Mouse (Mus musculus) heart, embryonic 15.5 days (tissue): ENCODE data around the gene Med13l. TPM values are rescaled to one million over a fixed set of nuclear protein-coding genes. Genes with fewer than 3 reads are reported as not detected.

Experiments
- ATAC-seq: fragments of 200-750 bp; cut with Nextera tagmentation; replicated peaks from 2 replicates; pipeline ENCODE4 v1.8.0; 2017; ENCODE audit warnings: low read depth, moderate TSS enrichment; ENCODE audit not compliant: insufficient number of reproducible peaks, insufficient read depth, low FRiP score
- H3K27ac ChIP-seq: fragments of 300-500 bp; sonication (generic); 2 replicates; pipeline ENCODE4 v1.5.1; 2015; ENCODE audit warnings: mild to moderate bottlenecking, inconsistent platforms
- H3K27me3 ChIP-seq: fragments of 300-500 bp; sonication (generic); 2 replicates; pipeline ENCODE4 v1.6.1; 2015; ENCODE audit warnings: inconsistent platforms
- H3K36me3 ChIP-seq: fragments of 300-500 bp; sonication (generic); 2 replicates; pipeline ENCODE4 v1.6.1; 2015; ENCODE audit warnings: mild to moderate bottlenecking, inconsistent platforms
- H3K4me1 ChIP-seq: fragments of 300-500 bp; sonication (generic); replicated peaks from 2 replicates; pipeline ENCODE4 v1.6.1; 2015; ENCODE audit warnings: inconsistent platforms
- H3K4me2 ChIP-seq: fragments of 300-500 bp; sonication (generic); 2 replicates; pipeline ENCODE4 v1.6.1; 2015; ENCODE audit warnings: inconsistent platforms, mild to moderate bottlenecking, moderate library complexity
- H3K4me3 ChIP-seq: fragments of 300-500 bp; sonication (generic); 2 replicates; pipeline ENCODE4 v1.5.1; 2015; ENCODE audit warnings: mild to moderate bottlenecking, inconsistent platforms
- H3K9ac ChIP-seq: fragments of 300-500 bp; sonication (generic); 2 replicates; pipeline ENCODE4 v1.6.1; 2015; ENCODE audit warnings: mild to moderate bottlenecking, inconsistent platforms
- H3K9me3 ChIP-seq: fragments of 300-500 bp; sonication (generic); replicated peaks from 2 replicates; pipeline ENCODE4 v1.6.1; 2016; ENCODE audit warnings: inconsistent platforms
- WGBS: fragments of 180-500 bp; shearing (Covaris S2); methylation state at CpG from one replicate; pipeline ENCODE4 v1.1.7; 2015; ENCODE audit warnings: mixed read lengths; 5-methylcytosine and 5-hydroxymethylcytosine counted together
- polyA plus RNA-seq: library from polyadenylated mRNA; unstranded; fragments of >200 nt; fragmentation: Nextera tagmentation; extraction: Ambion mirVana; gene quantifications from 2 replicates; pipeline ENCODE4 v1.2.1, GENCODE M21; 2015

Gene Med13l
- polyA plus RNA-seq, 1 experiment from 2014 or later = 6.1 TPM

GRCm38 (mm10) chr5:118743067-118743466 lies 182.6 kb downstream of the Med13l start:
- H3K27ac ChIP-seq = no peak overlapping the region
- no peak overlapping the region for H3K4me2 ChIP-seq
- WGBS = 78% methylated on average over 2 of the region's 2 CpGs
- H3K4me1 ChIP-seq = no peaks in the 10 kb centered on the region
- no peaks in the 10 kb centered on the region for H3K9me3 ChIP-seq
- no peaks in the 10 kb centered on the region for H3K27me3 ChIP-seq
- H3K36me3 ChIP-seq = peaks cover 62% of the 10 kb centered on the region
- no peak overlapping the region for H3K4me3 ChIP-seq
- no peak for ATAC-seq
- H3K9ac ChIP-seq = no peak overlapping the region

GRCm38 (mm10) chr5:118747026-118747425 lies 186.5 kb downstream of the Med13l start:
- Histone ChIP-seq H3K4me2 (no peak overlapping the region), H3K36me3 (peaks cover 64% of the 10 kb centered on the region), H3K4me1 (no peaks in the 10 kb centered on the region), H3K4me3 (no peak overlapping the region), H3K27ac (no peak overlapping the region), H3K9ac (no peak overlapping the region), H3K9me3 (no peaks in the 10 kb centered on the region), H3K27me3 (no peaks in the 10 kb centered on the region)
- 85% methylated on average over 10 of the region's 10 CpGs for WGBS
- ATAC-seq = no peak

- Histone ChIP-seq H3K27ac (no peak overlapping the region), H3K4me3 (no peak overlapping the region), H3K9ac (no peak overlapping the region), H3K4me2 (no peak overlapping the region), H3K27me3 (no peaks in the 10 kb centered on the region), H3K4me1 (no peaks in the 10 kb centered on the region), H3K9me3 (no peaks in the 10 kb centered on the region), H3K36me3 (peaks cover 75% of the 10 kb centered on the region)
- no peak for ATAC-seq
- 72% methylated on average over 13 of the region's 13 CpGs for WGBS
These were observed 191.1 kb downstream of the Med13l start for GRCm38 (mm10) chr5:118751446-118752179.

GRCm38 (mm10) chr5:118752868-118753267 lies 192.4 kb downstream of the Med13l start:
- no peaks in the 10 kb centered on the region for H3K27me3 ChIP-seq
- H3K4me1 ChIP-seq = peaks cover 6% of the 10 kb centered on the region; the same call in 1 of the 2 replicates
- no peak overlapping the region for H3K4me3 ChIP-seq
- H3K36me3 ChIP-seq = peaks cover 83% of the 10 kb centered on the region
- no peaks in the 10 kb centered on the region for H3K9me3 ChIP-seq
- 56% methylated on average over 3 of the region's 3 CpGs for WGBS
- H3K4me2 ChIP-seq = no peak overlapping the region
- no peak for ATAC-seq
- H3K27ac ChIP-seq = no peak overlapping the region
- H3K9ac ChIP-seq = no peak overlapping the region

- no peaks in the 10 kb centered on the region for H3K27me3 ChIP-seq
- no peak overlapping the region for H3K9ac ChIP-seq
- H3K36me3 ChIP-seq = peaks cover 83% of the 10 kb centered on the region
- H3K27ac ChIP-seq = no peak overlapping the region
- peaks cover 7% of the 10 kb centered on the region; the same call in 1 of the 2 replicates for H3K4me1 ChIP-seq
- no peak overlapping the region for H3K4me3 ChIP-seq
- H3K4me2 ChIP-seq = no peak overlapping the region
- WGBS = 63% methylated on average over 10 of the region's 10 CpGs
- no peaks in the 10 kb centered on the region for H3K9me3 ChIP-seq
- ATAC-seq = no peak
These were observed 193.1 kb downstream of the Med13l start for GRCm38 (mm10) chr5:118753471-118754044.

GRCm38 (mm10) chr5:118754191-118754759 lies 193.8 kb downstream of the Med13l start:
- H3K9me3 ChIP-seq = no peaks in the 10 kb centered on the region
- H3K4me2 ChIP-seq = no peak overlapping the region
- peaks cover 7% of the 10 kb centered on the region; the same call in 1 of the 2 replicates for H3K4me1 ChIP-seq
- H3K27me3 ChIP-seq = no peaks in the 10 kb centered on the region
- WGBS = 82% methylated on average over 4 of the region's 4 CpGs
- no peak overlapping the region for H3K27ac ChIP-seq
- H3K9ac ChIP-seq = no peak overlapping the region
- peaks cover 83% of the 10 kb centered on the region for H3K36me3 ChIP-seq
- no peak overlapping the region for H3K4me3 ChIP-seq
- ATAC-seq = no peak

GRCm38 (mm10) chr5:118756078-118756477 lies 195.6 kb downstream of the Med13l start:
- Histone ChIP-seq H3K9me3 (no peaks in the 10 kb centered on the region), H3K36me3 (peaks cover 78% of the 10 kb centered on the region), H3K27ac (no peak overlapping the region), H3K4me1 (peaks cover 7% of the 10 kb centered on the region; the same call in 1 of the 2 replicates), H3K4me3 (no peak overlapping the region), H3K4me2 (no peak overlapping the region), H3K27me3 (no peaks in the 10 kb centered on the region), H3K9ac (no peak overlapping the region)
- no peak for ATAC-seq
- 62% methylated on average over 2 of the region's 2 CpGs for WGBS

- Histone ChIP-seq H3K27ac (no peak overlapping the region), H3K9ac (no peak overlapping the region), H3K4me3 (no peak overlapping the region), H3K36me3 (peaks cover 81% of the 10 kb centered on the region), H3K4me2 (no peak overlapping the region), H3K27me3 (no peaks in the 10 kb centered on the region), H3K4me1 (peaks cover 7% of the 10 kb centered on the region; the same call in 1 of the 2 replicates), H3K9me3 (no peaks in the 10 kb centered on the region)
- ATAC-seq = no peak
- WGBS = 55% methylated on average over 17 of the region's 17 CpGs
These were observed 197.2 kb downstream of the Med13l start for GRCm38 (mm10) chr5:118757396-118758301.

GRCm38 (mm10) chr5:118760986-118761385 lies 200.5 kb downstream of the Med13l start:
- Histone ChIP-seq H3K36me3 (peaks cover 69% of the 10 kb centered on the region), H3K4me3 (no peak overlapping the region), H3K4me1 (peaks cover 7% of the 10 kb centered on the region; the same call in 1 of the 2 replicates), H3K9me3 (no peaks in the 10 kb centered on the region), H3K9ac (no peak overlapping the region), H3K27me3 (no peaks in the 10 kb centered on the region), H3K4me2 (no peak overlapping the region), H3K27ac (no peak overlapping the region)
- WGBS = 90% methylated on average over 10 of the region's 10 CpGs
- ATAC-seq = no peak

- Histone ChIP-seq H3K4me1 (peaks cover 3% of the 10 kb centered on the region; the same call in 1 of the 2 replicates), H3K4me3 (no peak overlapping the region), H3K4me2 (no peak overlapping the region), H3K36me3 (peaks cover 54% of the 10 kb centered on the region), H3K27me3 (no peaks in the 10 kb centered on the region), H3K9me3 (no peaks in the 10 kb centered on the region), H3K27ac (no peak overlapping the region), H3K9ac (no peak overlapping the region)
- no peak for ATAC-seq
- 86% methylated on average over 18 of the region's 18 CpGs for WGBS
These were observed 202.2 kb downstream of the Med13l start for GRCm38 (mm10) chr5:118762499-118763185.
